Mouse (Mus musculus) embryonic fibroblast, embryonic 13.5 days (primary cell): ENCODE measurements around the gene Ttll13. TPM values are rescaled to one million over a fixed set of nuclear protein-coding genes. Genes with fewer than 3 reads are reported as not detected.

Experiments used
- H3K27ac ChIP-seq: 2 replicates; pipeline ENCODE4 v1.5.1; 2012; ENCODE audit warnings: low read length, control low read depth, inconsistent platforms; ENCODE audit not compliant: insufficient read depth
- H3K4me1 ChIP-seq: 2 replicates; pipeline ENCODE4 v1.6.1; 2011; ENCODE audit warnings: low read length; ENCODE audit not compliant: control insufficient read depth, insufficient read depth
- H3K4me3 ChIP-seq: 2 replicates; pipeline ENCODE4 v1.5.1; 2011; ENCODE audit warnings: mild to moderate bottlenecking, control low read depth, low read length; ENCODE audit not compliant: insufficient read depth
- CTCF ChIP-seq: IDR thresholded peaks from 2 replicates; pipeline ENCODE4 v1.5.1; 2011; ENCODE audit warnings: mild to moderate bottlenecking, control low read depth, low read length, moderate library complexity, borderline replicate concordance; ENCODE audit not compliant: insufficient read depth
- POLR2A ChIP-seq: IDR thresholded peaks from 2 replicates; pipeline ENCODE4 v1.6.1; 2011; ENCODE audit warnings: low read depth, mild to moderate bottlenecking, control low read depth, low read length, moderate library complexity
- polyA plus RNA-seq: library from polyadenylated mRNA; stranded (reverse); fragments of >200 nt; gene quantifications from 2 replicates; pipeline ENCODE4 v1.2.4, GENCODE M21; 2011; ENCODE audit warnings: low read depth; ENCODE audit not compliant: missing spikeins, insufficient read length

The Ttll13 gene
- polyA plus RNA-seq, 1 experiment, result 0.63 TPM

GRCm38 (mm10) chr7:80280032-80280431 lies 33.9 kb downstream of the Ttll13 start:
- no peak overlapping the region for H3K4me3 ChIP-seq
- no peak overlapping the region for H3K27ac ChIP-seq
- no peaks in the 10 kb centered on the region for H3K4me1 ChIP-seq
- TF ChIP-seq CTCF (no peak), POLR2A (no peak)

- Histone ChIP-seq H3K4me1 (no peaks in the 10 kb centered on the region), H3K4me3 (no peak overlapping the region), H3K27ac (no peak overlapping the region)
- TF ChIP-seq CTCF (no peak), POLR2A (no peak)
Observed at GRCm38 (mm10) chr7:80280998-80281397, 34.8 kb downstream of the Ttll13 start.

DNA sequence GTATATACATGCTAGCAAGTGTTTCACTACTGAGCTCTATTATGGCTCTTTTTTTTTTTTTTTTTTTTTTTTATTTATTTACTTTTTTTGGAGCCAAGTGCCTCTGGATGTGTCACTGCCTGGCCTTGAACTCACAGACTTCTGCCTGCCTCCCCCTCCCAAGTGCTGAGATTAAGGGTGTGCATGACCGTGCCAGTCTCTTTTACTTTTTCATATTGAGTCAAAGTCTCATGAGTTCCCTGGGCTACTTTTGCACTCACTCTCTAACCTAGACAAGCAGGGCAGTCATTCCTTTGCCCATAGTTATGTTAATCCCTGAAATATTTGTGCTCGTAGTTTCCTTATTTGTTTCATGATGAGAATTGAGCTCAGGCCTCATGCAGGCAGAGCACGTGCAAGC lies 35.5 kb downstream of the Ttll13 start:
- no peak for TF ChIP-seq CTCF
- no peak for TF ChIP-seq POLR2A
- H3K4me3 ChIP-seq, result no peak overlapping the region
- H3K4me1 ChIP-seq, result no peaks in the 10 kb centered on the region
- no peak overlapping the region for H3K27ac ChIP-seq

- TF ChIP-seq POLR2A, result no peak
- no peak for TF ChIP-seq CTCF
Observed at GRCm38 (mm10) chr7:80283226-80283918, 37.2 kb downstream of the Ttll13 start.

GRCm38 (mm10) chr7:80284391-80284790 lies 38.2 kb downstream of the Ttll13 start:
- Histone ChIP-seq H3K4me1 (no peaks in the 10 kb centered on the region), H3K4me3 (no peak overlapping the region), H3K27ac (no peak overlapping the region)
- TF ChIP-seq POLR2A (no peak), CTCF (no peak)

More at GRCm38 (mm10) chr7:80283226-80283918, 37.2 kb downstream of the Ttll13 start:
- no peaks in the 10 kb centered on the region for H3K4me1 ChIP-seq
- H3K4me3 ChIP-seq, result no peak overlapping the region
- H3K27ac ChIP-seq, result no peak overlapping the region

- Histone ChIP-seq H3K4me1 (no peaks in the 10 kb centered on the region), H3K4me3 (no peak overlapping the region), H3K27ac (no peak overlapping the region)
- TF ChIP-seq CTCF (no peak), POLR2A (no peak)
Observed at GRCm38 (mm10) chr7:80285725-80286124, 39.5 kb downstream of the Ttll13 start.

GRCm38 (mm10) chr7:80287736-80288135 lies 41.6 kb downstream of the Ttll13 start:
- TF ChIP-seq POLR2A (no peak), CTCF (no peak)
- Histone ChIP-seq H3K4me3 (no peak overlapping the region), H3K4me1 (no peaks in the 10 kb centered on the region), H3K27ac (no peak overlapping the region)

DNA sequence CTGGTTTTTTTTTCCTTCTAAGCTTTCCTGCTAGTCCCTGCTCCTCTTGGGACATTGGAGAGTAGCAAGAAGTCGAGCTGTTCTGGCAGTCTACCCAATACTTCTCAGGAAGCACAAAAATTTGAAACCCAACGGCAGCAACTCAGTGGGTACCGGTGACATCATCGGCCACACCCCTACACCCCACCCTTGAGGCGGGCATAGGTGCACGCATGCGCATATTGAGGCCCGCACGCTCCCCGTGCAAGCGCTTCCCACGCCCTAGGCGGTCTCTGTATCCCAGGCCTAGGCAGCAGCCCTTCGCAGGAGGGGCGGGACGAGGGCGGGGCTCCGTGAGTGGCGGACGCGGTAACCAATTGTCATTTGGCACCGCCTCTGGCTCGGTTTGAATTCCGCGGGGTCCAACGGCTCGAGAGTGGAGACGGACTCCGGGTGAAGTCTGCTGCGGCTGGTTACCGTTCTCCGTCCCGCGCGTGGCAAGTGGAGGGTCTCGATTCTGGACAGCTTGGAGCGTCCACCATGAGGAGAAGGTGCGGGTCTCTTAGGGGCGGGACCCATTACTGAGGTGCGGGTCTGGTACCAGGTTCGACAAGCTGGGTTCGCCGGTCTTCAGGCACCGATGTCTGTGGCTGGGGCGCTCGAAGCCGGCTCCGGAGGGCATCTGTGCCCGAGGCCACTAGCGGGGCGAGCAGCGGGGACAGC lies 48.0 kb downstream of the Ttll13 start, which contains the start of gene Prc1:
Gene Prc1, plus strand, starts transcription at position 389 of the 702 bp plus-strand sequence.
- Histone ChIP-seq H3K27ac (peak within 1 kb of the TSS; percentile 71), H3K4me1 (peaks cover 9% of the 10 kb centered on the region), H3K4me3 (peak within 1 kb of the TSS; percentile 78)
- TF ChIP-seq CTCF (no peak), POLR2A (peak; percentile 87)

DNA sequence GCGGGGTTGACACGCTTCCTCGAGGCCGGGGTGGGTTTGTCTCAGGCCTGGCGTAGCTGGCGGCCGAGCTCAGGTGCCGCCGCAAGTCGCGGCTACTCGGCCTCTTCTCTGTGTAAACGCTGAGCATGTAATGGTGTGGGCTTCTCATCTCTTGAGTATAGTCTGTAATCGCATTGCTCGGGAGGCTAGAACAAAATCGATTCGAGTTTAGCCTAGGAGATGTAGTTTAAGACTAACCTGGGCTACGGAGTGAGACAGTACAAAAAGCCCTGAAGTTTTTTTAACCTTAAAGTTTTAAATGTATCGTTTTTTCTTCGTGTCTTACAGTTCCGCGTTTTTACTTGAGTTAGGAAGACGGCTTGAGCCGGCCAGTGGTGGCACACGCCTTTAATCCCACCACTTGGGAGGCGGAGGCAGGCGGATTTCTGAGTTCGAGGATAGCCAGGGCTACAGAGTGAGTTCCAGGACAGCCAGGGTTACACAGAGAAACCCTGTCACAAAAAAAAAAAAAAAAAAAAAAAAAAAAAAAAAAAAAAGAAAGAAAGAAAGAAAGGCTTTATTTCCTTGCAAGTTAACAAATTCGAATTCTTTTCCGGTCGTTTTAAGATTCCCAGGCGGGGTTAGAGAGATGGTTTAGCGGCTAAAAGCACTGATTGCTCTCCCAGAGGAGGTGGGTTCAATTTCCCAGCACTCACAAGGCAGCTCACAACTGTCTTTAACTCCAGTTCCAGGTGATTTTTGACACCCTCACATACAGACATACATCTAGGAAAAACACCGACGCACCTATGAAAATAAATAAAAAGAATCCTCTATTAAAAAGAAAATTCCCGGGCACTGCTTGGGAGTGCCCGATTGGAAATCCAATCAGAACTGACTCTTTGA lies 48.8 kb downstream of the Ttll13 start:
- H3K27ac ChIP-seq, result peak overlapping the region; percentile 29
- peaks cover 9% of the 10 kb centered on the region for H3K4me1 ChIP-seq
- H3K4me3 ChIP-seq, result peak overlapping the region; percentile 78
- TF ChIP-seq POLR2A, result no peak
- TF ChIP-seq CTCF, result no peak

- Histone ChIP-seq H3K4me3 (peak overlapping the region; percentile 31), H3K27ac (peak overlapping the region; percentile 76; the same call in 1 of the 2 replicates), H3K4me1 (peaks cover 9% of the 10 kb centered on the region)
- TF ChIP-seq POLR2A (no peak), CTCF (no peak)
Observed at GRCm38 (mm10) chr7:80296462-80296861, 50.3 kb downstream of the Ttll13 start.
